Mouse (Mus musculus) midbrain, embryonic 16.5 days (tissue): ENCODE measurements around the gene Ctss. TPM values are rescaled to one million over a fixed set of nuclear protein-coding genes. Genes with fewer than 3 reads are reported as not detected.

Experiments
- ATAC-seq: fragments of 200-750 bp; cut with Nextera tagmentation; 2 replicates; pipeline ENCODE4 v1.8.0; 2017; ENCODE audit warnings: moderate TSS enrichment
- H3K27ac ChIP-seq: fragments of 300-500 bp; sonication (generic); 2 replicates; pipeline ENCODE4 v1.5.1; 2014; ENCODE audit warnings: mild to moderate bottlenecking, low read length, mixed read lengths
- H3K27me3 ChIP-seq: fragments of 300-500 bp; sonication (generic); 2 replicates; pipeline ENCODE4 v1.6.1; 2014; ENCODE audit warnings: low read depth, low read length, mixed read lengths; ENCODE audit not compliant: control insufficient read depth, insufficient read depth
- H3K36me3 ChIP-seq: fragments of 300-500 bp; sonication (generic); 2 replicates; pipeline ENCODE4 v1.6.1; 2014; ENCODE audit warnings: mild to moderate bottlenecking, low read length, moderate library complexity, mixed read lengths; ENCODE audit not compliant: control insufficient read depth, insufficient read depth
- H3K4me1 ChIP-seq: fragments of 300-500 bp; sonication (generic); 2 replicates; pipeline ENCODE4 v1.6.1; 2014; ENCODE audit warnings: mild to moderate bottlenecking, low read length, mixed read lengths; ENCODE audit not compliant: control insufficient read depth, insufficient read depth
- H3K4me2 ChIP-seq: fragments of 300-500 bp; sonication (generic); 2 replicates; pipeline ENCODE4 v1.6.1; 2014; ENCODE audit warnings: mild to moderate bottlenecking, low read length, mixed read lengths
- H3K4me3 ChIP-seq: fragments of 300-500 bp; sonication (generic); 2 replicates; pipeline ENCODE4 v1.5.1; 2014; ENCODE audit warnings: low read depth, mild to moderate bottlenecking, low read length, moderate library complexity, mixed read lengths
- H3K9ac ChIP-seq: fragments of 300-500 bp; sonication (generic); 2 replicates; pipeline ENCODE4 v1.6.1; 2014; ENCODE audit warnings: low read depth, low read length, mixed read lengths
- H3K9me3 ChIP-seq: fragments of 300-500 bp; sonication (generic); replicated peaks from 2 replicates; pipeline ENCODE4 v1.6.1; 2014; ENCODE audit warnings: mild to moderate bottlenecking, low read length, mixed read lengths; ENCODE audit not compliant: control insufficient read depth, poor library complexity, severe bottlenecking
- WGBS: fragments of 180-500 bp; shearing (Covaris S2); extraction: QIAGEN DNeasy Blood & Tissue Kit; methylation state at CpG from one replicate; pipeline ENCODE4 v1.1.7; 2014; 5-methylcytosine and 5-hydroxymethylcytosine counted together
- polyA plus RNA-seq: library from polyadenylated mRNA; unstranded; fragments of >200 nt; fragmentation: Nextera tagmentation; extraction: Ambion mirVana; gene quantifications from 2 replicates; pipeline ENCODE4 v1.2.1, GENCODE M21; 2015

Ctss gene
- polyA plus RNA-seq, result 10.4 and 11.6 TPM in 2 replicates

DNA sequence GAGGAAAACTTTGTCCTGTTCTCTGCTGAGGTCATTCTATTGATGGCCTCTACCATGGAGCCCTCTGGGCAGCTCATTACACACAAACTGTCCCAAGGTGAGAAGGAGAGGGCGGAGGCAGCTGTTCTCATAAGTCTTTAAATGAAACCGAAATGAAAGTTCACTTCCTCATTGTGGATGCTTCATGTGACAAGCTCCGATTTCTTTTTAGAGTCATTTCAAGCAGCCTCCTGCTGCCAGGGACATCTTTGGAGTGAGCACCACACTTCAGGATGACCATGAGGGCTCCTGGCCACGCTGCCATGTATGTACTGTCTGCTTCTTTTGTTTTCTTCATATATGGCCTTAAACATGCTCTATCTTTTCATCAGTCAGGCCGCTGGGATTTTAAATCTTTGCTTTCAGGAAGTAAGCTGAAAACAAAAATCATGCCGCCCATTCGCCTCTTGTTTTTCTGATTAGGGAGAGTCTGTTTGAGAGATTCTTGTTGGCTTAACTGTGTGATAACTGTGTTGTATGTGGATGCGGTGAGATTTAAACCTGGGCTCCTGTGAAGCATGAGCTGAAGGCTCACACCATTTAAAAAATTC, at the start of gene Ctss:
Ctss (plus strand) TSS at position 165 of the 590 bp plus-strand sequence.
- Histone ChIP-seq H3K4me2 (no peak within 1 kb of the TSS), H3K27ac (no peak within 1 kb of the TSS), H3K36me3 (no peaks in the 10 kb centered on the region), H3K4me1 (no peaks in the 10 kb centered on the region), H3K4me3 (no peak within 1 kb of the TSS), H3K9ac (no peak within 1 kb of the TSS), H3K27me3 (no peaks in the 10 kb centered on the region), H3K9me3 (no peaks in the 10 kb centered on the region)
- 91% methylated on average over 8 of the region's 8 CpGs for WGBS
- ATAC-seq, result no peak

DNA sequence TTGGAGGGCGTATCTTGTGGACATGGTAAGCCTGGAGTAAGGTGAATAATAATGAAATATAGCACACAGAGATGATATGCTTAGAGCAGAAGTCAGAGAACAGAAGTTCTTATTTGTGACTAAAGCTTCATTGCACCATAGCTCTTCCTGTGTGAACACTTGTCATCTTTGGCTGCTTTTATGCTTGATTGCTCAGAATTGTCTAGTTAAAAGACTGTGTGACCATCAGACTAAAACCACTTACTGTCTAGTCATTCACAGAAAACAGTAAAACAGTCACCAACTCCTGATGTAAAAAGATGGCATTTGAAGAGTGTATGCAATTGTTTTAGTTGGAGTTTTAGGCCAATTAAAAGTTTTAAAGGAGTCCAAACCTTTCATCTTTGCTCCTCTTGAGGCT, 47.6 kb upstream of the Ctss start:
- Histone ChIP-seq H3K4me2 (no peak overlapping the region), H3K27me3 (no peaks in the 10 kb centered on the region), H3K4me3 (no peak overlapping the region), H3K9me3 (no peaks in the 10 kb centered on the region), H3K36me3 (peaks cover 29% of the 10 kb centered on the region), H3K27ac (no peak overlapping the region), H3K9ac (no peak overlapping the region), H3K4me1 (no peaks in the 10 kb centered on the region)
- ATAC-seq, result no peak
- WGBS, result 100% methylated on average over 1 of the region's 1 CpGs

DNA sequence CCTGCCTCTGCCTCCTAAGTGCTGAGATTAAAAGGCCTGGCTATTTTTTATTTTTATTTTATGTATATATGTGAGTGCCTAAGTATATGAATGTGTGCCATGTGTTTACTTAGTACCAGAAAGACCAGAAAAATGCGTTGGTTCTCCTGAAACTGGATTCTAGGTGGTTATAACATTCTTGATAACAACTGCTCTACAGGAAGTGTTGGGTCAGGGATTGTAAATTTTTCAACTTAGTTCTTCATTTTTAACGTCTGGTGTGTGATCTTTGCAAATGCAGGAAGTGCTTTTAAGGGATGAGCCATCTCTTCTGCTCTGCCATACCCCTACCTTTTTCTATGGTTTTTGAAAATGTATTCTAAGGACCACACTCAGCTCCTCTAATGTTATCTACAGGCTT, 40.2 kb upstream of the Ctss start:
- H3K36me3 ChIP-seq, result peaks cover 25% of the 10 kb centered on the region

DNA sequence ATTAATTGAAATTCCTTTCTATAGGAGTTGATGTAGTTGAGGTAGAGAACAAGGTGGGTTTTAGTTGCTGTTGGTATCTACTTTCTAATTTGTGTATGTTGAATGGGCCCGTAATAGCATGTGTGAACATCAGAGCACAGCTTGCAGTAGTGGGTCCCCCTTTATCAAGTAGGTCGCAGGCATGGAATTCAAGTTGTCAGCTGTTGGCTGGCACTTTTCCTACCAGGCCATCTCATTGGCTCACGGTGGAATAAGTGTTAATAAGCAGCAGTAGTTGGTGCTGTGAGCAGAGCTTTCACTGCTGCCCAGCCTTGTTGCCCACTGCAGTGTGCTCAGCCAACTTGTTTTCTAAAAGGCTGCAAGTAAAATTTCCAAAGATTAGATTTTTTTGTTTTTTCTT, 37.9 kb upstream of the Ctss start:
- no peak overlapping the region for H3K4me3 ChIP-seq
- WGBS, result 97% methylated on average over 3 of the region's 3 CpGs
- H3K4me2 ChIP-seq, result no peak overlapping the region
- no peaks in the 10 kb centered on the region for H3K4me1 ChIP-seq
- no peaks in the 10 kb centered on the region for H3K9me3 ChIP-seq
- peaks cover 23% of the 10 kb centered on the region for H3K36me3 ChIP-seq
- H3K9ac ChIP-seq, result no peak overlapping the region
- H3K27me3 ChIP-seq, result no peaks in the 10 kb centered on the region
- H3K27ac ChIP-seq, result no peak overlapping the region
- ATAC-seq, result no peak

More for the DNA sequence above, 40.2 kb upstream of the Ctss start:
- Histone ChIP-seq H3K27me3 (no peaks in the 10 kb centered on the region), H3K9me3 (no peaks in the 10 kb centered on the region), H3K4me1 (no peaks in the 10 kb centered on the region), H3K27ac (no peak overlapping the region), H3K9ac (no peak overlapping the region), H3K4me3 (no peak overlapping the region), H3K4me2 (no peak overlapping the region)
- WGBS, result 94% methylated on average over 2 of the region's 2 CpGs
- ATAC-seq, result no peak

DNA sequence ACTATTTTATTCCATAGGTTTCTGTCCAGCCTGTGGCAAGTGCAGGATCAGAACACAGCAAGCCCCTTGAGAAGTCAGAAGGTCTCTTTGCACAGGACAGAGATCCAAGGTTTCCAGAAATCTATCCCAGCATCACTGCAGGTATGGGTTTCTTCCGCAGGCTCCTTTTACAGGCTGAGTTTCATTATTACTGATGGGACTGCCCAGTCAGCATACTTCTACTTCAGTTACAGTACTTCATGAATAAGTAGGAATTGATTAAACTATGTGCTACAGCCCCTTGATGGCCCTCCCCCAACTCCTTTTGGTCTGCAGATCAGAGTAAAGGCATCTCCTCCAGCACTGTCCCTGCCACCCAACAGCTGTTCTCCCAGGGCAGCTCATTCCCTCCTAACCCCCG, 36.3 kb upstream of the Ctss start:
- 100% methylated on average over 2 of the region's 2 CpGs for WGBS
- no peak overlapping the region for H3K4me2 ChIP-seq
- no peaks in the 10 kb centered on the region for H3K27me3 ChIP-seq
- ATAC-seq, result no peak
- no peaks in the 10 kb centered on the region for H3K9me3 ChIP-seq
- peaks cover 29% of the 10 kb centered on the region for H3K36me3 ChIP-seq
- H3K4me1 ChIP-seq, result no peaks in the 10 kb centered on the region
- no peak overlapping the region for H3K27ac ChIP-seq
- H3K9ac ChIP-seq, result no peak overlapping the region
- no peak overlapping the region for H3K4me3 ChIP-seq

DNA sequence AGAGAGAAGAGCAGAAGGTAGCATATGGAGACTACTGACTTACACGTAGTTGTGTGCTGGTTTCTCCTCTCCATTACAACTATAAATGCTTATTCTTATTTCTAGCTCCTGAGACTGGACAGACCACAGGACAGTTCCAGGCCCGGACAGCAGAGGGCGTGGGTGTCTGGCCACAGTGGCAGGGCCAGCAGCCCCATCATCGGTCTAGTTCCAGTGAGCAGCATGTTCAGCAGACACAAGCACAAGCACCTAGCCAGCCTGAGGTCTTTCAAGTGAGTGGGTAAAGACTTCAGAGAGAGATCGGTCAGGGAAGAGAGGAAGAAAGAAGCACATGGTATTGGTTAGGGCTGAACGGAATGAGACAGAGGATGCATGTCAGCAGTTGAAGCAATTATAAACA, 32.2 kb upstream of the Ctss start:
- peaks cover 23% of the 10 kb centered on the region for H3K36me3 ChIP-seq
- no peaks in the 10 kb centered on the region for H3K27me3 ChIP-seq
- no peak overlapping the region for H3K4me3 ChIP-seq
- ATAC-seq, result no peak
- WGBS, result 64% methylated on average over 6 of the region's 6 CpGs
- no peak overlapping the region for H3K9ac ChIP-seq
- H3K27ac ChIP-seq, result no peak overlapping the region
- no peak overlapping the region for H3K4me2 ChIP-seq
- H3K9me3 ChIP-seq, result no peaks in the 10 kb centered on the region
- H3K4me1 ChIP-seq, result no peaks in the 10 kb centered on the region

DNA sequence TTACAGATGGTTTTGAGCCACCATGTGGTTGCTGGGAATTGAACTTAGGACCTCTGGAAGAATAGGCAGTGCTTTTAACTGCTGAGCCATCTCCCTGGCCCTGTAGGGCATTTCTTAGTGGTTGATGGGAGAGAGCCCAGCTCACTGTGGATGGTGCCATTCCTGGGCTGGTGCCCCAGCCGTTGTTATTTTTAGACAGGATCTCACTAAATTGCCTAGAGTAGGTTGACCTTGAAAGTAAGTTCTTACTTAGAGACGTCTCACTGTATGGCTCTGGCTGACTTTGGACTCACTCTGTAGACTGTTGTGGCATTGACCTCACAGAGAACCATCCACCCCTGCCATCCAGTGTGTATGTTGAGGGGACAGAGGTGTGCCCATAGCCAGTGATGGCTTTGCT, 28.4 kb upstream of the Ctss start:
- Histone ChIP-seq H3K4me1 (no peaks in the 10 kb centered on the region), H3K4me2 (no peak overlapping the region), H3K9ac (no peak overlapping the region), H3K36me3 (peaks cover 12% of the 10 kb centered on the region), H3K27ac (no peak overlapping the region), H3K9me3 (no peaks in the 10 kb centered on the region), H3K27me3 (no peaks in the 10 kb centered on the region), H3K4me3 (no peak overlapping the region)
- 96% methylated on average over 2 of the region's 2 CpGs for WGBS
- no peak for ATAC-seq

DNA sequence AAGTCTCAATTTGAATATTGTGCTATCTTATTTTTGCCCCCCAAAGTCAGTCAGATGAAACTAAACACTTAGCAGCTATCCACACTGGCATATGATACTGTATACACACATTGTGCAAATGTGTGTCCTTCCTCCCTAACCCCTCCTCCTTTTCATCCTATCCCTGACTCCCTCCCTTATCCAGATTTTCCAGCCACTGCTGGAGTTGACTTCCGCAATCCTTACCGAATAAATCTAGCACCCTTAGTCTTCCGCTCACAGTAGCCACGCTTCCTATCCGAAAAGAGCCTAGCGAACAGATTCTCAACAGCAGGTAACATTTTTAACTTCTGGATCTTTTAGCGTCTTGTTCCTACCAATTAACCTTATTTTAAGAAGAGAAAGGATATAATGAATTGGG, 27.6 kb upstream of the Ctss start, which contains the start of gene Ctsk:
Ctsk (plus strand) TSS at position 233 of the 400 bp plus-strand sequence.
- WGBS, result 84% methylated on average over 7 of the region's 7 CpGs
- H3K4me1 ChIP-seq, result no peaks in the 10 kb centered on the region
- no peak within 1 kb of the TSS for H3K9ac ChIP-seq
- H3K36me3 ChIP-seq, result peaks cover 7% of the 10 kb centered on the region; the same call in 1 of the 2 replicates
- H3K4me3 ChIP-seq, result no peak within 1 kb of the TSS
- no peaks in the 10 kb centered on the region for H3K27me3 ChIP-seq
- no peak within 1 kb of the TSS for H3K27ac ChIP-seq
- ATAC-seq, result no peak
- H3K9me3 ChIP-seq, result no peaks in the 10 kb centered on the region
- H3K4me2 ChIP-seq, result no peak within 1 kb of the TSS

DNA sequence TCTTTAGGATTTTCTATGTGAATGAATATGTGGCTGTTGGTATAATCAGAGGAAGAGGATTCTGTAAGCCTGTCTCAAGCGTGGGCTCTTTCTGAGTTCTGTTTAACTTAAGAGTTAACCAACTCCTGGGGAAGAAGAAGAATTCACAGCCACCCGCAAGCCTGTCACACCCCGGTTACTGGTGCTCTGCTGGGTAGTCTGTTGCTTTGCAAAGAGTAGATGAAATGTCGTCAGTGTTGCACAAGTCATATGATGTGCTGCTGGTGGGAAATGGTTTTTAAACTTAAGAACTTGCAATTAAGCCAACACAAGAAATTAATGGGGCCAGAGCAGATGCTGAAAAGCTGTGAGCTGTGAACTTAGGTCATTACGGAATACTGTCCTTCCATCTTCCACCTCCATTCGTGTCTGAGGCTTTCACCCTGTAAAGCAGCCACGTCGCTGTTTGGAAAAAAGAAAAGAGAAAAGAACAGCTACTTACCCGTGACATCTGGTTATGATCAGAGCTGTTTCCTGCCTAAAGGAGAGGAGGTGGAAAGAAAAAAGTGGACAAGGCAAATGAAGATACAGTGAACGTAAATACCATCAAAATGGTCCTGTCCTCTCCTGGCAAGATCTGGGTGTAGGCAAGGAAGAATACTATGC, 27.0 kb upstream of the Ctss start:
- WGBS, result 76% methylated on average over 10 of the region's 10 CpGs
- H3K9me3 ChIP-seq, result no peaks in the 10 kb centered on the region

More for the DNA sequence above, 27.0 kb upstream of the Ctss start:
- H3K36me3 ChIP-seq, result peaks cover 5% of the 10 kb centered on the region; the same call in 1 of the 2 replicates
- no peak overlapping the region for H3K4me3 ChIP-seq
- no peak for ATAC-seq
- no peak overlapping the region for H3K4me2 ChIP-seq
- no peaks in the 10 kb centered on the region for H3K4me1 ChIP-seq
- H3K27me3 ChIP-seq, result no peaks in the 10 kb centered on the region
- H3K27ac ChIP-seq, result no peak overlapping the region
- no peak overlapping the region for H3K9ac ChIP-seq
